Mouse (Mus musculus) embryo, embryonic 9.5 days (tissue): ENCODE data around the gene Gsta4.
"Not testable (repeated sequence)": the region's sequence is repeated elsewhere in the genome, so short reads cannot be mapped to it uniquely, and the experiment has no call there.

Experiments
- DNase-seq: peaks from one replicate; pipeline ENCODE4 v3.0.0-alpha.2; 2017; ENCODE audit errors: extremely low spot score

Gsta4 gene

GRCm38 (mm10) chr9:78230461-78230860 is 47.9 kb downstream of the Gsta4 start, which contains the start of gene Gsta1:
Gsta1 (plus strand) TSS chr9:78230656.
- not testable (repeated sequence) for DNase-seq

- DNase-seq: not testable (repeated sequence)
Measured at GRCm38 (mm10) chr9:78233121-78233695, 50.6 kb downstream of the Gsta4 start.

GRCm38 (mm10) chr9:78255683-78256470 is 73.3 kb downstream of the Gsta4 start:
- DNase-seq: not testable (repeated sequence)

- not testable (repeated sequence) for DNase-seq
Measured at GRCm38 (mm10) chr9:78256914-78257313, 74.3 kb downstream of the Gsta4 start, which contains the start of gene Gm3776. Gm3776 (plus strand) TSS chr9:78257129.
